Mouse (Mus musculus) thymus, postnatal 36 days (tissue): ENCODE data around the gene Art1.

Experiments
- DNase-seq, 2 experiments: peaks; one replicate each; pipeline ENCODE4 v3.0.0; 2022; ENCODE audit warnings: mixed read lengths in 2 of 2

Art1 gene

DNA sequence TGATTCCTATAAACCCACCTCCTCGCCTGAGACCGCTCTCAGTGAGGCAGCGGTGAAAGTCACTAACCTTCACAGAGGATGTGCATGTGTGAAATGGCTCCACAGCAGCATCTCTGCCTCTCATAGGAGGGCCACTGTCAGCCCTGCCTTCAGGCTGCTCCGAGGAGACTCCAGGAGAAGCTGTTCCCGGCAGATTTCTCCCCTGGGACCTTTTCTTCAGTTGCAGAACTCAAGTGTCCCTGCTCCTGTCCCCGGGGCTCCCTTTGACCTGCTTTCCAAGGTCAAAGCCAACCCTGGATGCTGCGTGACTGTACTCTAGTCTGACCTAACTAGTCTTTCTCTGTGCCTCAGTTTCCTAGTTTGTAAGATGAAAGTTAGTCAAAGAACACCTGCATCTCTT lies 7.6 kb downstream of the Art1 start, which contains the start of gene Art5:
TSS of gene Art5 (minus strand) at position 319 of the 400 bp plus-strand sequence.
- peak in 1 of 2 experiments; percentile 22 for DNase-seq

DNA sequence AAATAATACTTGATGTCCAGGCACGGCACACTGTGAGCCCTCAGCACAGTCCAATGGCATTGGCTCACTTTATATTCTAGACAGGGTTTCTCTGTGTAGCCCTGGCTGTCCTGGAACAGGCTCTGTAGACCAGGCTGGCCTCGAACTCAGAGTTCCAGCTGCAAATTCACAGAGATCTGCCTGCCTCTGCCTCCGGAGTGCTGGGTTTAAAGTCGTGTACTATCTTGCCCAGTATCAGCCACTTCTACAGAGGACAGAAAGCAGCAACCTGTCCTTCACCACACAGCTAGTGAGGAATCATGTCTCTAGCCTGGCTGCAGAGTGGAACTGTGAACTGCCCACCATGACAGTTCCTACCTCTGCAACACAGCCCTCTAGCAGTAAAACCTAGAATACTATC lies 8.2 kb downstream of the Art1 start:
- no peak for DNase-seq

DNA sequence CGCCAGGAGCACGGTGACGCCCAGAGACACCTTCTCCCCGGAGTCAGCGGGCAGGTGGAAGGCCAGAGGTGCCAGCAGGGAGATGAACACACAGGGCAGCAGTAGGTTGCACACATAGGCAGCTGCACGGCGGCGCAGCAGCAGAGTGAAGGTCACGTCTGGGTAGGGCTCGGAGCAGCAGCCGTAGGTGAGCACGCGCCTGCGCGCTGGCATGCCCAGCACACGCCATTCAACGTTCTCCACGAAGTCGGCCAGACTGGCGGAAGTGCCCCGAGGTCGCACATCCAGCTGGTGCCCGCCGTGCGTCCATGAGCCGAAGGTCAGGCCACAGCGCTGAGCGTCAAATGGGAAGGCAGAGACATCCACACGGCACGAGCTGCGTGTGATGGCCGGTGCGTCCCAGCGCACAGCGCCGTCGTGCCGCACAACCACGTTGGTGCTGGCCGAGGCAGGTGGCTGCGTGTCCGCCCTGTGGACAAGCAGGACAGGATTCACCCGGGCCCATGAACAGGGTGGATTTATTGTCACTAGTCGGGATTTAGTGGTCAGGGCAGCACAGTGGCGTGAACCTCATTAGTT lies 11.7 kb downstream of the Art1 start:
- no peak for DNase-seq

DNA sequence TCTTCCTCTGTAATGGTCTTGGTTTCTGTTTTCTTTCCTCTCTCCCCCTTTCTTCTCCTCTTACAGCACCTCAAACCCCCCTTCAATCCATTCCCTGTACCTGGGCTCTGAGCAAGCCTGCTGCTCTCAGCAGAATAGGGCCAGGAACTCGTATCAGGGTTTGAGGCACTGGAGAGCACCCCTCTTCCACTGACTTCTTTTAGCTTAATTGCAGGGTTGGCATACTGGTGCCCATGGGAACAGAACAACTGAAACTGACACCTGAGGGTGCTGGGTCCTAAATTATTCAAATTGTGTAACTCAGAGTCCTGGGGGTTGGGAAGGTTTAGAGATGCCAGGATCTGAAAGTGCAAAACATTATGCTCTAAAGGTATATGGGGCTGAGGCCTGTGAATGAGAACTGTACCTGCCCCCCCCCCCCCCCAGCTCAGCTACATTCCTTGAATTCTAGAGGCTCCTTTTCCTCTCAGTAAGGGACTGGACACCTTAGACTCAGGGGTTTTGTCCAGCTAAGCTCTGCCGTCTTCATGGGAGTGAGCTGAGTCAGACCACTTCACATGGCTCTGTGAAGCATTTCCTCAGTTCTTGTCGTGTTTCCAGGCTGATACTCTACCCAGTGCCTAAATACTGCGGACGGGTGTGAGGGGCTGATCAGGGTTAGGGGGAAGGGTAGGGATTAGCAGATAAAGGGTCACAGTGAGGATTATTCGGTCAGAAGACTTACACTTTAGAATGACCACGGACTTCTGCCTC lies 15.2 kb downstream of the Art1 start, which contains the start of gene Chrna10:
TSS of gene Chrna10 (minus strand) at position 250 of the 753 bp plus-strand sequence.
- no peak for DNase-seq

DNA sequence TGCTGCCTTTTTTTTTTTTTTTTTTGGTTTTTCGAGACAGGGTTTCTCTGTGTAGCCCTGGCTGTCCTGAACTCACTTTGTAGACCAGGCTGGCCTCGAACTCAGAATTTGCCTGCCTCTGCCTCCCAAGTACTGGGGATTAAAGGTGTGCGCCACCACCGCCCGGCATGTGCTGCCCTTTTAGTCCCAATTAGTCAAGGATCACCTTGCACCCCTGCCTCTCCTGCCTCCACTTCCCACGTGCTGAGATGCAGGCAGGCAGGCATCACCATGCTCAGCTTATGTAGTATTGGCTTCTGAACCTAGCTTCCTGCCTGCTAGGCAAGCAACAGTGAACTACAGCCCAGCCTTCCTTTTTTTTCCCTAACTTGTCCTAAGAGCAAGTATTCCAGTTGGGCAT lies 15.8 kb downstream of the Art1 start:
- DNase-seq: no peak

DNA sequence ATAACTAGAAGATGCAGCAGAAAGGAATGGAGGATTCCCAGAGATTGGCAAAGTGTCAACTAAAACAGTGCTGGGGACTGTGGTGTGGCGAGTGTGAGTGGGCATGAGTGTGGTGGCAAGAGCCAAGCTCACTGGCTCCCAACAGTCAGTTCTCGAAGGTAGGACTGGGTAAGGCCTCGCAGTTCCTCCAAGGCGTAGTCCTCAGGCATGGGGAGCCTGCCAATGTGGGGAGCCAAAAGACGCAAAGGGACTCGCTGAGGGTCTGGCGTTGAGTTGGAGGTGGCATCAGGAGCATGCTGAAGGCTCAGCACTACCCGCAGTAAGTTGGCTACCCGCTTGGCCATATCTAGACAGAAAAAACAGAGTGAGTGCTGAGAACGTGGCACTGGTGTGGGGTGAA lies 18.8 kb downstream of the Art1 start:
- no peak for DNase-seq

DNA sequence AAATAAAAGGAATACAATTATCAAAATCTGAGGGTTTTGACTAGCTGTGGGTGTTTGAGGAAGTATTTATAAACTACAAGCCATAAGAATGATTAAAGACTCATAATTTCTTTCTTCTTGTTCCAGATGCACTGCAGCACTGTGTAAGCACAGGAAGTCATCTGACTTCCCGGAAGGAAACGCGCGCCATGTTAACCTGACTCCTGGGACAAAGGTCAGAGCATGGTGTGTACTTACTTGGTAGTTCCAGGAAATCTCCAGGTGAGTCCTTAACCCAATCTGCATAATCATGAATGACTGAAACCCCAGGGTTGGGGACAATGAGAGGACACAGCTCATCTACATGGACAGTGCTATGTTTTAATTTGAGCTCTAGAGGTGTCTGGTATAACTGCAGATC lies 30.9 kb downstream of the Art1 start:
- no peak for DNase-seq

DNA sequence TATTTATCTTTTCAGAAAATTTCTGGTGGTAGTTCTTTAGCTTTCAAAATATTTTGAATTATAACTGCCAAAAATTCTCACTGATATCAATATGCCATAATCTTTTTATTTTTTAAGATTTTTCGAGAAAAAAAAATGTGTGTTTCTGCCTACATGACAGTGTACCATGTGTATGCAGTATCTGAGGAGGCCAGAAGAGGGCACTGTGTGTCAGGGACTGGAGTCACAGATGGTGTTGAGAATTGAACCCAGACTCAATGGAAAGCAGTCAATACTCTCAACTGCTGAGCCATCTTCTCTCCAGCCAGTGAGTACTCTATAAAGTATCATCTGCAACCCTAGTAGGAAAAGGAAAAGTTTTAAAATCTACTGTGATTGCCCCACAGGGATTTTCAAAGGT lies 35.9 kb downstream of the Art1 start:
- peak; percentile 41 to 50 for DNase-seq

DNA sequence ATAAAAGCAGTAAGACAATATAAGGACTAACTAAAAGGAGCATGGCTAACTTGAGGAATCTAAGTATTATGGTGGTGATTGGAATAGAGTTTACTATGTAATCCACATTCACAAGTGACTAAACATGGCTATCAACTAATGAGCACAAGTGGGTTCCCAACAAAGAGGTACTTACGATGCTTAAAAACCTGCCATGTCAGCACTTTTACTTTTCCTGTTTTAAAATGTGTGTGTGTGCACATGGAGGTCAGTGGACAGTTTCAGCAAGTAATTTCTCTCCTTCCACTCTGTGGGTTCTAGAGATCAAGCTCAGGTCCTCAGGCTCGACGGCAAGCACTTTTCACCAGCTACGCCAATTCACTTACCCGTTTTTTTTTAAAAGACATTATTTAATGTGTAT lies 36.4 kb downstream of the Art1 start:
- no peak for DNase-seq

DNA sequence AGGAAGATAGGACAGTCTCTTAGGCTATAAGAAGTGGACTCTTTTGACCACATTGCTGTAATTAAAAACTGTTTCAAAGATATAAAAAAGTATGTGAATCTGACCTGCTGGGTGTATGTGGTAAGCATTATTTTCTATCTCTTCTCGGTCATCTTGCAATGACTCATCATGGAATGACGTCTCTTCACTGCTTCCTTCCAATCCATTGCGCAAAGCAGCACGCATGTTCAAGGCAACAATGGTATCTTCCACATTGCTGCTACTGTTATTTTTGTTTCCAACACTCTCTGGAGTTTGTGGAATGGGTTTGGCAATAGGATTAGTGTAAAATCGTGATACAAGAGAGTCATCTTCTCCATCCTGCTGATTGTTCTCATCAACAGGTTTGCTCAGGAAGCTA lies 52.1 kb downstream of the Art1 start:
- DNase-seq: no peak
